Mouse (Mus musculus): ENCODE measurements at regions not wholly inside any gene's neighbourhood (a gene's known extent, or its start where the extent isn't known, plus 50 kb on each side); places are given as distances from the start of the nearest gene placed in this dataset.
A peak's percentile ranks its signal among the peaks of the same experiment; 100 is the strongest.

DNA sequence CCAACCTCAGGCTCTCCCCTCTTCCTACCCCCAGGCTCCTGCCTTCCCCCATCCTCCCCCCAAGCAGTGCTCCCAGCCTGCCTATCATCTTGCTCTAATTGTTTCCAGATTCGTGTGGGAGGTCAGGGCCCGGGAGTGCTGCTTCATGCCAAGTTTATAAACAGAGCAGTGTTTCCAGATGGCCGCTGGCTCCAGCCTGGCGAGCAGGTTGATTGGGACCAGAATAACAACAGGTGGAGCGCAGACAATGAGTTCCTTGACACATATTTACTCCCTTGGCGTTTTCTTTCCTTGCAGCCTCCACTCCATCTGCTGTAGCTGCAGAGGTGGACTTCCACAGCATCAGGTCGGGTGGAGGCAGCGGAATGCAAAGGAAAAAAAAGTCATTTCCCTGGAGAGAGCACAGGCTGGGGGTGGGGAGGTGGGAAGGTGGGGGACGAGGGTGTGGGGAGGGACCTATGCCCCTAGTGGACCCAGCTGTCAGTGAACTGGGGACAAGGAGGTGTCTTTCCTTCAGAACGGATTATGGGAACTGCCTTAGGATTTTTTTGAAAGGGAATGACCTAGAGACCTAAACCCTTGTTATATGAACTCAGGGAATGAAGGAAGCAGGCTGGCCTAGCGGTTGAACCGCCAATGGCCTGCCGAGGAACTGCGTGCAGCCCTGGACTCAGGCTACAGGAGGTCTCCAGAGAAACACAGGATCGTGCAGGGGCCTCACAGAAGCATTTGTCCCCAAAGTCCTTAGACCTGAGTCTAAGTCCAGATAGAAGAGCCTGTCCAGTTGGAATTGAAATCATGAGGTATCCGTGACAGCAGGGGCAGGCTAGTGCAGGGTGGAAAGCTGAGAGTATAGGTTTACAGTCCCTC, 146.8 kb downstream of the Efcab1 start:
- TF ChIP-seq POLR2A (IDR thresholded peaks at IDR 0.05; ENCODE audit: insufficient read depth, low read depth, low read length): no peak
- peak; percentile 77; the same call in 1 of the 2 replicates for TF ChIP-seq EP300 (IDR thresholded peaks at IDR 0.05; ENCODE audit: insufficient read depth, low read depth, low read length)
- TF ChIP-seq CTCF (IDR thresholded peaks at IDR 0.05): peak; percentile 48

Measured in heart, adult 2 months (tissue).